Mouse (Mus musculus) bone marrow macrophage, adult 2 months (primary cell): Measurements from ENCODE around the gene Tyms. TPM values are rescaled to one million over a fixed set of nuclear protein-coding genes. Genes with fewer than 3 reads are reported as not detected.

Experiments
- H3K27ac ChIP-seq: 2 replicates; pipeline ENCODE4 v1.5.1; 2012; ENCODE audit warnings: low read depth, low read length; ENCODE audit not compliant: insufficient read depth
- H3K4me1 ChIP-seq: 2 replicates; pipeline ENCODE4 v1.6.1; 2012; ENCODE audit warnings: low read length; ENCODE audit not compliant: control insufficient read depth, insufficient read depth
- H3K4me3 ChIP-seq: 2 replicates; pipeline ENCODE4 v1.5.1; 2012; ENCODE audit warnings: mild to moderate bottlenecking, low read length, moderate library complexity; ENCODE audit not compliant: insufficient read depth
- CTCF ChIP-seq: IDR thresholded peaks from 2 replicates; pipeline ENCODE4 v1.5.1; 2012; ENCODE audit warnings: low read depth, mild to moderate bottlenecking, low read length, moderate library complexity
- POLR2A ChIP-seq: IDR thresholded peaks from 2 replicates; pipeline ENCODE4 v1.6.1; 2012; ENCODE audit warnings: mild to moderate bottlenecking, low read depth, low read length, borderline replicate concordance
- polyA plus RNA-seq: library from polyadenylated mRNA; stranded (reverse); fragments of >200 nt; gene quantifications from 2 replicates; pipeline ENCODE4 v1.2.4, GENCODE M21; 2012; ENCODE audit not compliant: missing spikeins, insufficient read depth, insufficient read length

Tyms gene
- 27.9 and 29.1 TPM in 2 replicates for polyA plus RNA-seq

GRCm38 (mm10) chr5:30072825-30073821, at the start of gene Tyms:
TSS of gene Tyms (minus strand) at chr5:30073617.
- H3K27ac ChIP-seq, result peak within 1 kb of the TSS; percentile 37
- no peak for TF ChIP-seq POLR2A
- no peak for TF ChIP-seq CTCF

GRCm38 (mm10) chr5:30122481-30122880, 49.1 kb upstream of the Tyms start:
- TF ChIP-seq CTCF (no peak), POLR2A (no peak)
- H3K4me1 ChIP-seq, result peaks cover 4% of the 10 kb centered on the region; the same call in 1 of the 2 replicates
- no peak overlapping the region for H3K4me3 ChIP-seq
- H3K27ac ChIP-seq, result no peak overlapping the region

More at GRCm38 (mm10) chr5:30072825-30073821, at the start of gene Tyms:
- no peaks in the 10 kb centered on the region for H3K4me1 ChIP-seq
- H3K4me3 ChIP-seq, result peak within 1 kb of the TSS; percentile 80

GRCm38 (mm10) chr5:30120106-30120505, 46.7 kb upstream of the Tyms start:
- TF ChIP-seq CTCF (no peak), POLR2A (no peak)
- Histone ChIP-seq H3K4me3 (no peak overlapping the region), H3K27ac (no peak overlapping the region), H3K4me1 (no peaks in the 10 kb centered on the region)

- Histone ChIP-seq H3K27ac (no peak overlapping the region), H3K4me1 (no peaks in the 10 kb centered on the region), H3K4me3 (no peak overlapping the region)
- no peak for TF ChIP-seq POLR2A
- no peak for TF ChIP-seq CTCF
Observed at GRCm38 (mm10) chr5:30119163-30119562, 45.7 kb upstream of the Tyms start.

GRCm38 (mm10) chr5:30118018-30118417, 44.6 kb upstream of the Tyms start:
- no peak for TF ChIP-seq CTCF
- TF ChIP-seq POLR2A, result no peak
- H3K4me3 ChIP-seq, result no peak overlapping the region
- H3K27ac ChIP-seq, result no peak overlapping the region
- no peaks in the 10 kb centered on the region for H3K4me1 ChIP-seq

GRCm38 (mm10) chr5:30115718-30116117, 42.3 kb upstream of the Tyms start:
- Histone ChIP-seq H3K4me1 (no peaks in the 10 kb centered on the region), H3K4me3 (no peak overlapping the region), H3K27ac (no peak overlapping the region)
- TF ChIP-seq POLR2A (no peak), CTCF (no peak)

GRCm38 (mm10) chr5:30114761-30115140, 41.3 kb upstream of the Tyms start:
- no peak overlapping the region for H3K27ac ChIP-seq
- peak overlapping the region; percentile 48 for H3K4me3 ChIP-seq
- TF ChIP-seq POLR2A, result no peak
- TF ChIP-seq CTCF, result no peak
- H3K4me1 ChIP-seq, result no peaks in the 10 kb centered on the region

- H3K27ac ChIP-seq, result no peak overlapping the region
- no peaks in the 10 kb centered on the region for H3K4me1 ChIP-seq
- H3K4me3 ChIP-seq, result peak overlapping the region; percentile 48
- TF ChIP-seq POLR2A (no peak), CTCF (peak; percentile 46)
Observed at GRCm38 (mm10) chr5:30113881-30114760, 40.7 kb upstream of the Tyms start.

GRCm38 (mm10) chr5:30112533-30113068, 39.2 kb upstream of the Tyms start:
- H3K4me3 ChIP-seq, result no peak overlapping the region
- 0 out of 2 replicates have a peak, but pooled peaks have one; percentile 24 for TF ChIP-seq CTCF
- no peak for TF ChIP-seq POLR2A
- no peaks in the 10 kb centered on the region for H3K4me1 ChIP-seq
- no peak overlapping the region for H3K27ac ChIP-seq

- Histone ChIP-seq H3K4me1 (no peaks in the 10 kb centered on the region), H3K27ac (no peak overlapping the region), H3K4me3 (no peak overlapping the region)
- no peak for TF ChIP-seq CTCF
- TF ChIP-seq POLR2A, result no peak
Observed at GRCm38 (mm10) chr5:30111771-30112170, 38.4 kb upstream of the Tyms start.
